Mouse (Mus musculus): ENCODE results near the gene Nme1.

Nme1 gene

GRCm38 (mm10) chr11:93968005-93968847 is at the start of gene Nme1, which contains the start of gene Gm20390:
Nme1 (minus strand) TSS chr11:93968521.
Gm20390 (minus strand) TSS chr11:93968293.
- peak; percentile 90 for ATAC-seq (ENCODE audit: low TSS enrichment)

- ATAC-seq (ENCODE audit: low TSS enrichment) = no peak
Observed at GRCm38 (mm10) chr11:94003346-94003745, 35.0 kb upstream of the Nme1 start.

GRCm38 (mm10) chr11:93999276-93999675 is 31.0 kb upstream of the Nme1 start:
- ATAC-seq (ENCODE audit: low TSS enrichment) = no peak

- no peak for ATAC-seq (ENCODE audit: low TSS enrichment)
Observed at GRCm38 (mm10) chr11:93997141-93997775, 28.9 kb upstream of the Nme1 start.

- ATAC-seq (ENCODE audit: low TSS enrichment) = peak; percentile 25
Observed at GRCm38 (mm10) chr11:93996306-93997140, 28.2 kb upstream of the Nme1 start.

- peak; percentile 84 for ATAC-seq (ENCODE audit: low TSS enrichment)
Observed at GRCm38 (mm10) chr11:93995720-93996305, 27.5 kb upstream of the Nme1 start, which contains the start of gene Spag9. Spag9 (plus strand) TSS chr11:93996091.

GRCm38 (mm10) chr11:93995111-93995719 is 26.9 kb upstream of the Nme1 start:
- ATAC-seq (ENCODE audit: low TSS enrichment) = peak; percentile 86

- ATAC-seq (ENCODE audit: low TSS enrichment) = no peak
Observed at GRCm38 (mm10) chr11:93994531-93994930, 26.2 kb upstream of the Nme1 start.

GRCm38 (mm10) chr11:93988328-93989062 is 20.2 kb upstream of the Nme1 start:
- no peak for ATAC-seq (ENCODE audit: low TSS enrichment)

- peak; percentile 47; the same call in 1 of the 2 replicates for ATAC-seq (ENCODE audit: low TSS enrichment)
Observed at GRCm38 (mm10) chr11:93987625-93988327, 19.5 kb upstream of the Nme1 start.

- no peak for ATAC-seq (ENCODE audit: low TSS enrichment)
Observed at GRCm38 (mm10) chr11:93987026-93987425, 18.7 kb upstream of the Nme1 start.

- ATAC-seq (ENCODE audit: low TSS enrichment) = no peak
Observed at GRCm38 (mm10) chr11:93986298-93986697, 18.0 kb upstream of the Nme1 start.

GRCm38 (mm10) chr11:93985265-93985664 is 16.9 kb upstream of the Nme1 start:
- no peak for ATAC-seq (ENCODE audit: low TSS enrichment)

GRCm38 (mm10) chr11:93984619-93985018 is 16.3 kb upstream of the Nme1 start:
- ATAC-seq (ENCODE audit: low TSS enrichment) = no peak

GRCm38 (mm10) chr11:93979502-93980049 is 11.3 kb upstream of the Nme1 start:
- ATAC-seq (ENCODE audit: low TSS enrichment) = no peak

GRCm38 (mm10) chr11:93972951-93973350 is 4.6 kb upstream of the Nme1 start:
- ATAC-seq (ENCODE audit: low TSS enrichment) = no peak

- ATAC-seq (ENCODE audit: low TSS enrichment) = no peak
Observed at GRCm38 (mm10) chr11:93969799-93970198, 1.5 kb upstream of the Nme1 start.

- ATAC-seq (ENCODE audit: low TSS enrichment) = no peak
Observed at GRCm38 (mm10) chr11:93969171-93969570, 850 bp upstream of the Nme1 start.

GRCm38 (mm10) chr11:93968848-93969128 is 467 bp upstream of the Nme1 start:
- ATAC-seq (ENCODE audit: low TSS enrichment) = no peak

- peak; percentile 1; the same call in 1 of the 2 replicates for ATAC-seq (ENCODE audit: low TSS enrichment)
Observed at GRCm38 (mm10) chr11:93967381-93967780, 940 bp downstream of the Nme1 start.
